Mouse (Mus musculus): ENCODE data around the gene Ecm1.

DNA sequence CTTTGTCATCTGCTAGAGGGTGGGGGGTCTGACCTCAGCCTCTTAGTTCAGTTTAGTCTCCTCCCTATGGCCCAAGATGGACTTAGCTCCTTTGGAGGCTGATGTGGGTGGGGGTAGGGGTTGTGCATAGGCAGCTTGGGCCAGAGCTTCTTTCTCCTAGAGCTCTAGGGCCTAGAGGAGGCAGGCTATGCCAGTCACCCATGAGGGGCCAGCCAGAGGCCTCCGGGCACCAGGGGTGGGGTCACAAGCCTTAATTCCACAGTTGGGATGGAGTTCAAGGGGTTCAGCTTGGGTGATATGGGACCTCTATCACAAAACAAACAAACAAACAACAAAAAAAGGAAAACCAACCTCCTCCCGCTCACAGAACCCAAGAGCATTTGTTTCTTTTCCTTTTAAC lies 53.7 kb downstream of the Ecm1 start:
- TF ChIP-seq EP300 (IDR thresholded peaks at IDR 0.05; ENCODE audit: low read depth) = no peak
- no peak for TF ChIP-seq CTCF (IDR thresholded peaks at IDR 0.05; ENCODE audit: low read depth)

All from liver, postnatal 0 days (tissue).